Mouse (Mus musculus): ENCODE results near the gene Prkag3. TPM values are rescaled to one million over a fixed set of nuclear protein-coding genes. Genes with fewer than 3 reads are reported as not detected.

Prkag3 gene
- 2.9 TPM in 2 replicates for polyA plus RNA-seq (2012; rRNA removed)

DNA sequence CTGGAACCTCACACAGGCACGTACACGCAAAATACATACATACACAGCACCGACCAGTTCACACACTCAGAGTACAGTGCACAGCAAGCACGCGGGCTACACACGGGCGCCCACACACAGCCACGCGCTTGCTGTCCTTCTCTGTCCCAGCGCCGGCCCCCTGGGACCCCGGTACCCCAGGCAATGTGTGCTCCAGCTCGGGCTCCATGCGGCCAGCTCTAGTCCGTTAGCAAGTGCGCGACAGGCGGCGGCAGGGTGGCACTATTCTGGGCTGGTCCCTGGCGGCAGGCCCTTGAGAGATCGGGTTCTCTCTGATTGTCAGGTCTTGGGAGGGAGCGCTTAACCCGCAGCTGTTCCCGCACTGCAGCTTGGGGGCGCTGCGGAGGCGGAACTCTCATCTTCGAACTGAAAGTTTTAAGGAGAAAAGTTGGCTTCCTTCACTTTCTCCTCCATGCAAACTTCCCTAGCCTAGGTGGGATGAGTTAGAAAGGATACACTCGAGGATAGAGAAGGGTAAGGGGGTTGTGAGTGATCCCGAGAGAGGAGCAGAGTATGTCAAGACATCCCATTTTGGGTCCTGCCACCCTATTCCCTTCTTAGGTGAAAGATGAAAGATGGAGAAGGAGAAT, at the start of gene Prkag3:
TSS of gene Prkag3 (minus strand) at position 579 of the 629 bp plus-strand sequence.
- peak; percentile 67 for TF ChIP-seq CTCF (conservative IDR thresholded peaks at IDR 0.05; ENCODE audit: insufficient read depth, insufficient read length, low read depth, low read length)
- TF ChIP-seq POLR2A (IDR thresholded peaks at IDR 0.05; ENCODE audit: low read depth, low read length), result no peak
- peak within 1 kb of the TSS; percentile 97 for H3K27ac ChIP-seq (ENCODE audit: insufficient read depth, low read depth, low read length)
- H3K4me3 ChIP-seq (ENCODE audit: insufficient read depth, low read depth, low read length), result peak within 1 kb of the TSS; percentile 33
- peaks cover 23% of the 10 kb centered on the region for H3K4me1 ChIP-seq (ENCODE audit: control insufficient read depth, insufficient read depth, low read length)
- DNase-seq, result peak; percentile 73
- H3K27me3 ChIP-seq (replicated peaks; ENCODE audit: control insufficient read depth, insufficient read depth, low read length), result no peaks in the 10 kb centered on the region
- no peaks in the 10 kb centered on the region for H3K36me3 ChIP-seq (ENCODE audit: control insufficient read depth, insufficient read depth, low read length)
- 12% methylated on average over 30 of the region's 30 CpGs for WGBS

DNA sequence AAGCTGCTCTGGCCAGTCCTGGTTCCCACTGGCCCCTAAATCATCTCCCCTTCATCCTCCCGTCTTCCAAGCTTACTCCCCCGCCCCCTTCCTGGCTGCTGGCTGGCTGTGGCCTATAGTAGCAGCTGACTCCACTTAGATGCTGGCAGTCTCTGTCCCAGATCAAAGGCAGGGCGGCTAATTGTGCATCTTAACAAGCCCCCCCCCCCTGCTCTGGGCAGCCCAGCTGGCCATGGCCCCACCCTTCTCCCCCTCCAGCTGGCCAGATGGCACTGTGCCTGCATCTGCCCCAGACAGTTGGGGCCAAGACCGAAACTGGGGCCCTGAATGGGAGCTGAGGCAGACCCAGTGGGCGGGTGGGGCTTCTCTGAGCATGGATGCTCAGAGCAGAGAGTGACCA, 48.4 kb upstream of the Prkag3 start:
- 41% methylated on average over 5 of the region's 5 CpGs for WGBS
- no peak for DNase-seq
- Histone ChIP-seq H3K27ac (ENCODE audit: insufficient read depth, low read depth, low read length) (no peak overlapping the region), H3K4me3 (ENCODE audit: insufficient read depth, low read depth, low read length) (no peak overlapping the region), H3K27me3 (replicated peaks; ENCODE audit: control insufficient read depth, insufficient read depth, low read length) (no peaks in the 10 kb centered on the region), H3K4me1 (ENCODE audit: control insufficient read depth, insufficient read depth, low read length) (no peaks in the 10 kb centered on the region), H3K36me3 (ENCODE audit: control insufficient read depth, insufficient read depth, low read length) (no peaks in the 10 kb centered on the region)
- no peak for TF ChIP-seq CTCF (conservative IDR thresholded peaks at IDR 0.05; ENCODE audit: insufficient read depth, insufficient read length, low read depth, low read length)
- TF ChIP-seq POLR2A (IDR thresholded peaks at IDR 0.05; ENCODE audit: low read depth, low read length), result no peak

DNA sequence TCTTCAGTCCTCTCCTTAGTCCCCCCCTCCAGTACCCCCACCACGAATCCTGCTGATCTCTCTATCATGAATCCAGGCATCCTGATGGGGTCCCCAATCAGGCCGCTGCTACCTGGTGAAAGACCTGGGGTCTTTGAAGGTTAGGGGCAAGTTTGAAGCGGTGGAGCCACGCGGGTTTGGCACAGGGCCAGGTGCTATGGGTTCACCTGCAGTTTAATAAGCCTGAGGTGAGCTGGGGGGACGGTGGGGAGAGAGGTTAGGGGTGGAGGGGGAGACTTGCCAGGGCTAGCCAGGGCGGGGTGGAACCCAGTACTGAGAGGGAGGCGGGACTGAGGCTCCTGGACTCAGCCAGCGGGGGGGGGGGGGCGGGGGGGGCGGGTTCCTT, 46.1 kb upstream of the Prkag3 start:
- 8% methylated on average over 9 of the region's 11 CpGs for WGBS
- Histone ChIP-seq H3K27ac (ENCODE audit: insufficient read depth, low read depth, low read length) (no peak overlapping the region), H3K27me3 (replicated peaks; ENCODE audit: control insufficient read depth, insufficient read depth, low read length) (no peaks in the 10 kb centered on the region; the same call in 1 of the 2 replicates), H3K4me1 (ENCODE audit: control insufficient read depth, insufficient read depth, low read length) (no peaks in the 10 kb centered on the region), H3K4me3 (ENCODE audit: insufficient read depth, low read depth, low read length) (no peak overlapping the region), H3K36me3 (ENCODE audit: control insufficient read depth, insufficient read depth, low read length) (no peaks in the 10 kb centered on the region)
- no peak for DNase-seq
- TF ChIP-seq CTCF (conservative IDR thresholded peaks at IDR 0.05; ENCODE audit: insufficient read depth, insufficient read length, low read depth, low read length) (no peak), POLR2A (IDR thresholded peaks at IDR 0.05; ENCODE audit: low read depth, low read length) (no peak)

DNA sequence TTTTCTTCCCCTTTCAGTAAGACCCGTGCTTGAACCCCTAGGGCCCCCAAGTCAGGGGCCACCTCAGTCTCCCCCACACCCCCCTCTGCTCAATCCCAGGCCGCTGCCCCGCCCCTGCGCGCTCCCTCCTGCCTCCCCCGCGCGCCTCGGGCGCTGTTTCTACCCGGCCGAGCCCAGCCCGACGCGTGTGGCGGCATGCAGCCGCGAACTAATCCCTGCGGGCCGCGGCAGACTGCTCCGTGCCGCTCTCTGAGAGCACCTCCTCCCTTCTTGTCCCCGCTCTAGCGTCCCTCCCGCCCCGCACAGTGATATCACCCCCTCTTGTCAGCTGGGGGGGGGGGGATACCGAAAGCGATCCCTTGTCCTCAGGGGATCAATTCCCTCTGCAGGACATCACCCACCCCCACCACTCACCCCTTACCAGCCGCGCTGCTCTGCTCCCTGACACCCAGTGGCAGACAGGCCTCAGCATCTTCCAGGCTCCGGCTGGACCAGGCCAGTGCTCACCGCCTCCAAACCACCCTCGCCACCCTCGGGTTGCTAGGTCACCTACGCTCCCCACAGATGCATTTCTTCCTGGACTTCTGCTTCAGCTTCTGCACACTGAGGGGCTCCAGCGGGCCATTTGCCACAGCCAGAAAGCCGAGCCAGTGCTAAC, 45.6 kb upstream of the Prkag3 start:
- no peak for DNase-seq
- Histone ChIP-seq H3K36me3 (ENCODE audit: control insufficient read depth, insufficient read depth, low read length) (no peaks in the 10 kb centered on the region), H3K27ac (ENCODE audit: insufficient read depth, low read depth, low read length) (no peak overlapping the region), H3K27me3 (replicated peaks; ENCODE audit: control insufficient read depth, insufficient read depth, low read length) (no peaks in the 10 kb centered on the region; the same call in 1 of the 2 replicates), H3K4me3 (ENCODE audit: insufficient read depth, low read depth, low read length) (no peak overlapping the region), H3K4me1 (ENCODE audit: control insufficient read depth, insufficient read depth, low read length) (no peaks in the 10 kb centered on the region)
- 2% methylated on average over 38 of the region's 38 CpGs for WGBS
- no peak for TF ChIP-seq POLR2A (IDR thresholded peaks at IDR 0.05; ENCODE audit: low read depth, low read length)
- TF ChIP-seq CTCF (conservative IDR thresholded peaks at IDR 0.05; ENCODE audit: insufficient read depth, insufficient read length, low read depth, low read length), result no peak

DNA sequence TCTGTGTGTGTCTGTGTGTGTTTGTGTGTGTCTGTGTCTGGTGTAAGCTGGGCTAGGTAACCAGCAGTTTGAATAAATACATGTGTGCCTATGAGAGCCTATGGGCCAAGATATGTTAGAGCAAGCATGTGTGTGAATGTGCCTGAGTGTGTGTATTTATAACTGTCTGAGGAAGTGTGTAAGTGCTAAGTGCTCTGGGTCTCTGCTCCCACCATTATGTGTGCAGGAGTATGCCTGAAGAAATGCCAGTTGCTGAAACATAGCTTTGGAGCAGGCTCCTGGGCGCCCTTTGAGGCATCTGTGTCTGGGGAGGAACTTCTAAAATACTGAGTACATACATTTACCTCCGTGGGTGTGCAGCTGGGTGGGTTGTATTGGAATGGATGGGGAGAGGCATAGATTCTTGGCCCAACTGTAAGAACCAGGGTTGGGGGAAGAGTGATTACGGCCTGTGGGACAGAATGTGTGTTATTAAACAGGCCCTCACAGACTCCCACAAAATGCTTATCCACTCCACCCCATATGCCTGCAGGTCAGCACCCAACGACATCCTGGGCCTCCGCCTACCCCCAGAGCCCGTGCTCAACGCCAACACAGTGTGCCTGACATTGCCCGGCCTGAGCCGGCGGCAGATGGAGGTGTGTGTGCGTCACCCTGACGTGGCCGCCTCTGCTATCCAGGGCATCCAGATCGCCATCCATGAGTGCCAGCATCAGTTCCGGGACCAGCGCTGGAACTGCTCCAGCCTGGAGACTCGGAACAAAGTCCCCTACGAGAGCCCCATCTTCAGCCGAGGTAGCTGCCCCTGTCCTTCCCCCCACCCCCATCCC, 44.0 kb upstream of the Prkag3 start:
- H3K27ac ChIP-seq (ENCODE audit: insufficient read depth, low read depth, low read length), result no peak overlapping the region
- H3K4me3 ChIP-seq (ENCODE audit: insufficient read depth, low read depth, low read length), result no peak overlapping the region
- H3K27me3 ChIP-seq (replicated peaks; ENCODE audit: control insufficient read depth, insufficient read depth, low read length), result no peaks in the 10 kb centered on the region; the same call in 1 of the 2 replicates
- no peaks in the 10 kb centered on the region for H3K36me3 ChIP-seq (ENCODE audit: control insufficient read depth, insufficient read depth, low read length)
- DNase-seq, result no peak
- no peaks in the 10 kb centered on the region for H3K4me1 ChIP-seq (ENCODE audit: control insufficient read depth, insufficient read depth, low read length)
- WGBS, result 39% methylated on average over 19 of the region's 19 CpGs
- no peak for TF ChIP-seq CTCF (conservative IDR thresholded peaks at IDR 0.05; ENCODE audit: insufficient read depth, insufficient read length, low read depth, low read length)
- no peak for TF ChIP-seq POLR2A (IDR thresholded peaks at IDR 0.05; ENCODE audit: low read depth, low read length)

DNA sequence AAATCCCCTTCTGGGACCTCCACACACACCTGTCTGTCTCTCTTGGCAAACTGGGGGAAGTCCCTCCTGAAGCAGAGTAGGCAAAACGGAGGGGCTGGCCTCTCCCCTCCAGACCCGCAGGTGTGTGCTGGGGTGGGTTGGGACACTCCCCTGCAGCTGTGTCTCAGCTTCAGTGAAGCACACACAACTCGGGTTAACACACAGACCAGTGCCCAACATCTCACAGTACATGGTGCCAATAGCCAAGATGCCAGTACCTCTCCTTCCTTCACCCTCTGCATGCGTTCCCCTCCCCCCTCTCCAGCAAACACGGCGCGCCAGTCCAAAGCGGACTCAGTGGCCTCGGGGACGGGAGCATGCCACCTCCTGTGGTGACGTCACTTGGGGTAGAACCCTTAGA, 42.2 kb upstream of the Prkag3 start, which contains the start of gene Wnt10a:
TSS of gene Wnt10a (plus strand) at position 268 of the 400 bp plus-strand sequence.
- peak; percentile 29 for DNase-seq
- Histone ChIP-seq H3K36me3 (ENCODE audit: control insufficient read depth, insufficient read depth, low read length) (no peaks in the 10 kb centered on the region), H3K27ac (ENCODE audit: insufficient read depth, low read depth, low read length) (no peak within 1 kb of the TSS), H3K4me1 (ENCODE audit: control insufficient read depth, insufficient read depth, low read length) (no peaks in the 10 kb centered on the region), H3K4me3 (ENCODE audit: insufficient read depth, low read depth, low read length) (no peak within 1 kb of the TSS), H3K27me3 (replicated peaks; ENCODE audit: control insufficient read depth, insufficient read depth, low read length) (no peaks in the 10 kb centered on the region; the same call in 1 of the 2 replicates)
- 4% methylated on average over 11 of the region's 11 CpGs for WGBS
- TF ChIP-seq CTCF (conservative IDR thresholded peaks at IDR 0.05; ENCODE audit: insufficient read depth, insufficient read length, low read depth, low read length) (no peak), POLR2A (IDR thresholded peaks at IDR 0.05; ENCODE audit: low read depth, low read length) (no peak)
